Mouse (Mus musculus): ENCODE measurements around the gene March7. TPM values are rescaled to one million over a fixed set of nuclear protein-coding genes. Genes with fewer than 3 reads are reported as not detected.

March7 gene
- total and polyA plus RNA-seq, 3 experiments: 32.3 to 36.4 TPM; not detected in 1

DNA sequence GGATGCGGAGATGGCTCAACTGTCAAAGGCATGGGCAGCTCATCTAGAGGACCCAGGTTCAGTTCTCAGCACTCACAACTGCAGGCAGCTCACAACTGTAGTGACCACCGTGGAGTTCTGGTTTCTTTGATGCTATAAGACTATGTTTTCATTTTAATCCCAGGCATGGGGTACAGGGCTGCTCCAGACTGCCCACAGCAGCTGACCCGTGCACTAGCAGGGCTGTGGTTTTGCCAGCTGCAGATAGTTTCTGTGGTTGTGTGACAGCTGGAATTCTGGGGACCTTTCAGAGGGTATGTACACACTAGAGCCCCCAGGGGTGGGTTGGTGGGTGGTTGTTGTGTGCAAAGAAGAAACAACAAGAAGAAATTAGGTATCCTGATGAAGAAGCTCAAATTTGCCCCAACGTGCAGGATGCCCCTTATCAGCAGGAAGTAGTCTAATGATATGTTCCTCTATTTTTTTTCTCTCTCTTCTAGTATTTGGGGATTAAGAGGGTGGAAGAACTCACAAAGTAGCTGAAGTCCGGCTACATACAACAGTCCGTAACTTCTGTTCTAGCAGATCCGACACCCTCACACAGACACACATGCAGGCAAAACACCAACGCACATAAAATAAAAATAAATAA, 6.7 kb upstream of the March7 start:
- Histone ChIP-seq H3K79me2 (ENCODE audit: control insufficient read depth, insufficient read depth, low read length, poor library complexity) (peaks cover 4% of the 10 kb centered on the region), H3K36me3 (ENCODE audit: control insufficient read depth in 1 of 2, insufficient read depth in 2 of 2, low read length in 2 of 2) (peaks cover 0 to 30% of the 10 kb centered on the region in 2 experiments; a peak in 2 of 4 replicates), H3K4me1 (ENCODE audit: control insufficient read depth in 1 of 2, insufficient read depth in 2 of 2, low read length in 2 of 2) (peaks cover 12 to 29% of the 10 kb centered on the region in 2 experiments), H3K4me3 (ENCODE audit: control insufficient read depth in 1 of 2, insufficient read depth in 1 of 2, low read depth in 2 of 2, low read length in 2 of 2) (peak overlapping the region in 1 of 2 experiments; percentile 1; a peak in 1 of 4 replicates), H3K9me3 (replicated peaks; ENCODE audit: insufficient read depth, low read length) (no peaks in the 10 kb centered on the region), H3K27ac (ENCODE audit: control insufficient read depth, low read depth, low read length) (peak overlapping the region; percentile 66), H3K9ac (ENCODE audit: control insufficient read depth, low read depth, low read length, poor library complexity, severe bottlenecking) (peak overlapping the region; percentile 36; the same call in 1 of the 2 replicates), H3K27me3 (ENCODE audit: control insufficient read depth in 1 of 2, insufficient read depth in 2 of 2, low read length in 2 of 2) (no peaks in the 10 kb centered on the region)
- peak; percentile 62 for DNase-seq (ENCODE audit: low read depth, low spot score)
- TF ChIP-seq JUND (IDR thresholded peaks at IDR 0.05; ENCODE audit: low read depth, low read length): no peak
- no peak for TF ChIP-seq POLR2AphosphoS2 (IDR thresholded peaks at IDR 0.05; ENCODE audit: low read length)
- TF ChIP-seq ZC3H11A (IDR thresholded peaks at IDR 0.05; ENCODE audit: low read depth, low read length): no peak
- TF ChIP-seq MXI1 (IDR thresholded peaks at IDR 0.05; ENCODE audit: low read depth, low read length): peak; percentile 47
- TF ChIP-seq ETS1 (IDR thresholded peaks at IDR 0.05; ENCODE audit: low read depth, low read length): peak; percentile 48; the same call in 1 of the 2 replicates
- no peak for TF ChIP-seq RAD21 (IDR thresholded peaks at IDR 0.05; ENCODE audit: low read depth, low read length)
- no peak for TF ChIP-seq USF1 (IDR thresholded peaks at IDR 0.05; ENCODE audit: low read depth, low read length)
- TF ChIP-seq KAT2A (conservative IDR thresholded peaks at IDR 0.05; ENCODE audit: low read depth, low read length): no peak
- TF ChIP-seq SMC3 (IDR thresholded peaks at IDR 0.05; ENCODE audit: low read depth, low read length): no peak
- no peak for TF ChIP-seq MAZ (IDR thresholded peaks at IDR 0.05; ENCODE audit: low read depth, low read length)
- peak; percentile 69 for TF ChIP-seq MYC (IDR thresholded peaks at IDR 0.05; ENCODE audit: low read depth, low read length)
- TF ChIP-seq TCF12 (IDR thresholded peaks at IDR 0.05; ENCODE audit: low read depth, low read length): no peak
- peak; percentile 89 for TF ChIP-seq GATA1 (IDR thresholded peaks at IDR 0.05; ENCODE audit: low read depth, low read length)
- TF ChIP-seq MAFK (IDR thresholded peaks at IDR 0.05; ENCODE audit: borderline replicate concordance, low read depth, low read length): no peak
- TF ChIP-seq CTCF (IDR thresholded peaks at IDR 0.05 in 2 of 3, conservative IDR thresholded peaks at IDR 0.05 in 1 of 3; ENCODE audit: control insufficient read depth in 1 of 3, insufficient read depth in 1 of 3, low read depth in 2 of 3, low read length in 3 of 3, poor library complexity in 1 of 3, severe bottlenecking in 1 of 3): no peak
- peak; percentile 94 for TF ChIP-seq ZNF384 (IDR thresholded peaks at IDR 0.05; ENCODE audit: low read depth, low read length)
- TF ChIP-seq TAL1 (IDR thresholded peaks at IDR 0.05; ENCODE audit: low read length): no peak
- TF ChIP-seq BHLHE40 (IDR thresholded peaks at IDR 0.05; ENCODE audit: borderline replicate concordance, low read depth, low read length): peak; percentile 61
- TF ChIP-seq SIN3A (IDR thresholded peaks at IDR 0.05; ENCODE audit: low read length): peak; percentile 35; the same call in 1 of the 2 replicates
- TF ChIP-seq UBTF (IDR thresholded peaks at IDR 0.05; ENCODE audit: borderline replicate concordance, insufficient read depth, low read depth, low read length): no peak
- no peak for TF ChIP-seq TBP (IDR thresholded peaks at IDR 0.05; ENCODE audit: low read depth, low read length)
- TF ChIP-seq GABPA (IDR thresholded peaks at IDR 0.05; ENCODE audit: low read depth, low read length): no peak
- no peak for TF ChIP-seq E2F4 (IDR thresholded peaks at IDR 0.05; ENCODE audit: borderline replicate concordance, low read depth, low read length)
- no peak for TF ChIP-seq MAX (IDR thresholded peaks at IDR 0.05; ENCODE audit: low read length)
- no peak for TF ChIP-seq POLR2AphosphoS5 (IDR thresholded peaks at IDR 0.05; ENCODE audit: borderline replicate concordance, low read depth, low read length)
- TF ChIP-seq MEF2A (IDR thresholded peaks at IDR 0.05; ENCODE audit: extremely low read depth, insufficient replicate concordance, low read depth, low read length, poor library complexity, severe bottlenecking): no peak
- TF ChIP-seq CHD1 (IDR thresholded peaks at IDR 0.05; ENCODE audit: low read depth, low read length): no peak
- TF ChIP-seq CHD2 (IDR thresholded peaks at IDR 0.05; ENCODE audit: low read length): no peak
- no peak for TF ChIP-seq ZKSCAN1 (IDR thresholded peaks at IDR 0.05; ENCODE audit: low read depth, low read length)
- peak; percentile 55; the same call in 1 of the 2 replicates for TF ChIP-seq RCOR1 (IDR thresholded peaks at IDR 0.05; ENCODE audit: low read depth, low read length)
- no peak for TF ChIP-seq MYB (IDR thresholded peaks at IDR 0.05; ENCODE audit: low read depth, low read length)
- 0 out of 4 replicates have a peak, but pooled peaks of 1 of the 2 experiments have one; percentile 36 for TF ChIP-seq POLR2A (IDR thresholded peaks at IDR 0.05; ENCODE audit: control insufficient read depth in 1 of 2, insufficient read depth in 1 of 2, low read depth in 1 of 2, low read length in 2 of 2, poor library complexity in 1 of 2)
- peak; percentile 65 to 76 for TF ChIP-seq EP300 (IDR thresholded peaks at IDR 0.05; ENCODE audit: low read depth in 1 of 2, low read length in 2 of 2)
- no peak for TF ChIP-seq NELFE (IDR thresholded peaks at IDR 0.05; ENCODE audit: low read depth, low read length)
- TF ChIP-seq NRF1 (IDR thresholded peaks at IDR 0.05; ENCODE audit: insufficient read depth, low read depth, low read length, poor library complexity, severe bottlenecking): no peak
- no peak for TF ChIP-seq USF2 (IDR thresholded peaks at IDR 0.05; ENCODE audit: borderline replicate concordance in 1 of 2, insufficient read depth in 1 of 2, low read depth in 1 of 2, low read length in 2 of 2)
- no peak for TF ChIP-seq ZMIZ1 (IDR thresholded peaks at IDR 0.05; ENCODE audit: low read depth, low read length)

All from MEL (cell line).